Mouse (Mus musculus): ENCODE results near the gene Cfap73. TPM values are rescaled to one million over a fixed set of nuclear protein-coding genes. Genes with fewer than 3 reads are reported as not detected.

The Cfap73 gene
- total and polyA plus RNA-seq, 3 experiments, result 0.25 TPM; not detected in 2

DNA sequence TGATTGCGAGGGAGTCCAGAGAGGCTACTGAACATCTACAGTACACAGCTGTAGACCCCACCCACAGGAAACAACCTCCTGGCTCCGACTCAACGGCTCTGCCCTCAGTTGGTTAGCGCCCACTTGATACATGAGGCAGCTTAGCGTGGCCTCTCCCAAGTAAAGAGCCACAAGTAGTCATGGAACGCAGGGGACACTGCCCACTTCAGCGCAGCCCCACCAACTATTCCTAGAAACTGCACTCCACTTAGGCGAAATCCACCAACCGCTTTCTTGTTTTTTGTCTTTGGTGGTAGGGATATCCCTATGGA is 46.5 kb downstream of the Cfap73 start:
- peak overlapping the region; percentile 69 for H3K9ac ChIP-seq (ENCODE audit: control insufficient read depth, low read depth, low read length, poor library complexity, severe bottlenecking)
- no peaks in the 10 kb centered on the region for H3K27me3 ChIP-seq (ENCODE audit: control insufficient read depth in 1 of 2, insufficient read depth in 2 of 2, low read length in 2 of 2)
- peaks cover 5% of the 10 kb centered on the region for H3K79me2 ChIP-seq (ENCODE audit: control insufficient read depth, insufficient read depth, low read length, poor library complexity)
- DNase-seq (ENCODE audit: low read depth, low spot score), result peak; percentile 80
- peaks cover 6 to 24% of the 10 kb centered on the region in 2 experiments for H3K4me1 ChIP-seq (ENCODE audit: control insufficient read depth in 1 of 2, insufficient read depth in 2 of 2, low read length in 2 of 2)
- H3K36me3 ChIP-seq (ENCODE audit: control insufficient read depth in 1 of 2, insufficient read depth in 2 of 2, low read length in 2 of 2), result peaks cover 0 to 11% of the 10 kb centered on the region in 2 experiments; a peak in 2 of 4 replicates
- H3K4me3 ChIP-seq (ENCODE audit: control insufficient read depth in 1 of 2, insufficient read depth in 1 of 2, low read depth in 2 of 2, low read length in 2 of 2), result peak overlapping the region; percentile 58 to 94
- H3K9me3 ChIP-seq (replicated peaks; ENCODE audit: insufficient read depth, low read length), result no peaks in the 10 kb centered on the region
- H3K27ac ChIP-seq (ENCODE audit: control insufficient read depth, low read depth, low read length), result peak overlapping the region; percentile 52
- TF ChIP-seq MXI1 (IDR thresholded peaks at IDR 0.05; ENCODE audit: low read depth, low read length), result peak; percentile 53
- no peak for TF ChIP-seq USF2 (IDR thresholded peaks at IDR 0.05; ENCODE audit: borderline replicate concordance in 1 of 2, insufficient read depth in 1 of 2, low read depth in 1 of 2, low read length in 2 of 2)
- no peak for TF ChIP-seq UBTF (IDR thresholded peaks at IDR 0.05; ENCODE audit: borderline replicate concordance, insufficient read depth, low read depth, low read length)
- TF ChIP-seq RCOR1 (IDR thresholded peaks at IDR 0.05; ENCODE audit: low read depth, low read length), result no peak
- TF ChIP-seq E2F4 (IDR thresholded peaks at IDR 0.05; ENCODE audit: borderline replicate concordance, low read depth, low read length), result 0 out of 2 replicates have a peak, but pooled peaks have one; percentile 8
- no peak for TF ChIP-seq BHLHE40 (IDR thresholded peaks at IDR 0.05; ENCODE audit: borderline replicate concordance, low read depth, low read length)
- TF ChIP-seq CHD2 (IDR thresholded peaks at IDR 0.05; ENCODE audit: low read length), result no peak
- no peak for TF ChIP-seq SMC3 (IDR thresholded peaks at IDR 0.05; ENCODE audit: low read depth, low read length)
- no peak for TF ChIP-seq MYC (IDR thresholded peaks at IDR 0.05; ENCODE audit: low read depth, low read length)
- peak; percentile 55; the same call in 1 of the 2 replicates for TF ChIP-seq ETS1 (IDR thresholded peaks at IDR 0.05; ENCODE audit: low read depth, low read length)
- TF ChIP-seq JUND (IDR thresholded peaks at IDR 0.05; ENCODE audit: low read depth, low read length), result no peak
- TF ChIP-seq HCFC1 (IDR thresholded peaks at IDR 0.05; ENCODE audit: low read depth, low read length), result no peak; the same call in 1 of the 2 replicates
- no peak for TF ChIP-seq POLR2AphosphoS5 (IDR thresholded peaks at IDR 0.05; ENCODE audit: borderline replicate concordance, low read depth, low read length)
- TF ChIP-seq GABPA (IDR thresholded peaks at IDR 0.05; ENCODE audit: low read depth, low read length), result no peak
- peak; percentile 44 for TF ChIP-seq NELFE (IDR thresholded peaks at IDR 0.05; ENCODE audit: low read depth, low read length)
- TF ChIP-seq MAFK (IDR thresholded peaks at IDR 0.05; ENCODE audit: borderline replicate concordance, low read depth, low read length), result no peak
- no peak for TF ChIP-seq NRF1 (IDR thresholded peaks at IDR 0.05; ENCODE audit: insufficient read depth, low read depth, low read length, poor library complexity, severe bottlenecking)
- no peak for TF ChIP-seq RAD21 (IDR thresholded peaks at IDR 0.05; ENCODE audit: low read depth, low read length)
- TF ChIP-seq GATA1 (IDR thresholded peaks at IDR 0.05; ENCODE audit: low read depth, low read length), result no peak
- TF ChIP-seq CTCF (IDR thresholded peaks at IDR 0.05 in 2 of 3, conservative IDR thresholded peaks at IDR 0.05 in 1 of 3; ENCODE audit: control insufficient read depth in 1 of 3, insufficient read depth in 1 of 3, low read depth in 2 of 3, low read length in 3 of 3, poor library complexity in 1 of 3, severe bottlenecking in 1 of 3), result no peak
- TF ChIP-seq USF1 (IDR thresholded peaks at IDR 0.05; ENCODE audit: low read depth, low read length), result no peak
- no peak for TF ChIP-seq ZC3H11A (IDR thresholded peaks at IDR 0.05; ENCODE audit: low read depth, low read length)
- peak; percentile 24; the same call in 1 of the 2 replicates for TF ChIP-seq TCF12 (IDR thresholded peaks at IDR 0.05; ENCODE audit: low read depth, low read length)
- TF ChIP-seq MEF2A (IDR thresholded peaks at IDR 0.05; ENCODE audit: extremely low read depth, insufficient replicate concordance, low read depth, low read length, poor library complexity, severe bottlenecking), result no peak
- TF ChIP-seq EP300 (IDR thresholded peaks at IDR 0.05; ENCODE audit: low read depth in 1 of 2, low read length in 2 of 2), result peak in 1 of 2 experiments; percentile 48; a peak in 1 of 4 replicates
- TF ChIP-seq SIN3A (IDR thresholded peaks at IDR 0.05; ENCODE audit: low read length), result peak; percentile 62; the same call in 1 of the 2 replicates
- TF ChIP-seq MAX (IDR thresholded peaks at IDR 0.05; ENCODE audit: low read length), result peak; percentile 14; the same call in 1 of the 2 replicates
- TF ChIP-seq ZKSCAN1 (IDR thresholded peaks at IDR 0.05; ENCODE audit: low read depth, low read length), result no peak
- TF ChIP-seq ELF1 (IDR thresholded peaks at IDR 0.05; ENCODE audit: low read depth, low read length), result no peak
- TF ChIP-seq TAL1 (IDR thresholded peaks at IDR 0.05; ENCODE audit: low read length), result no peak
- TF ChIP-seq POLR2A (IDR thresholded peaks at IDR 0.05; ENCODE audit: control insufficient read depth in 1 of 2, insufficient read depth in 1 of 2, low read depth in 1 of 2, low read length in 2 of 2, poor library complexity in 1 of 2), result peak; percentile 31 to 65; a peak in 2 of 4 replicates
- 0 out of 2 replicates have a peak, but pooled peaks have one; percentile 13 for TF ChIP-seq MAZ (IDR thresholded peaks at IDR 0.05; ENCODE audit: low read depth, low read length)
- TF ChIP-seq ZMIZ1 (IDR thresholded peaks at IDR 0.05; ENCODE audit: low read depth, low read length), result 0 out of 2 replicates have a peak, but pooled peaks have one; percentile 36
- no peak for TF ChIP-seq KAT2A (conservative IDR thresholded peaks at IDR 0.05; ENCODE audit: low read depth, low read length)
- TF ChIP-seq TBP (IDR thresholded peaks at IDR 0.05; ENCODE audit: low read depth, low read length), result 0 out of 2 replicates have a peak, but pooled peaks have one; percentile 52
- TF ChIP-seq POLR2AphosphoS2 (IDR thresholded peaks at IDR 0.05; ENCODE audit: low read length), result no peak
- TF ChIP-seq ZNF384 (IDR thresholded peaks at IDR 0.05; ENCODE audit: low read depth, low read length), result no peak
- TF ChIP-seq MYB (IDR thresholded peaks at IDR 0.05; ENCODE audit: low read depth, low read length), result no peak

Measured in MEL (cell line).